Mouse (Mus musculus) heart, adult 2 months (tissue): ENCODE data around the gene Defb26.

Source experiments
- CTCF ChIP-seq: fragments of 200-600 bp; IDR thresholded peaks from 2 replicates; pipeline ENCODE4 v1.8.1; 2022; ENCODE audit warnings: antibody characterized with exemption, mild to moderate bottlenecking, moderate library complexity
- POLR2A ChIP-seq: fragments of 200-500 bp; IDR thresholded peaks from 2 replicates; pipeline ENCODE4 v1.6.1; 2011; ENCODE audit warnings: mild to moderate bottlenecking, low read depth, low read length, control low read depth; ENCODE audit not compliant: insufficient read depth

DNA sequence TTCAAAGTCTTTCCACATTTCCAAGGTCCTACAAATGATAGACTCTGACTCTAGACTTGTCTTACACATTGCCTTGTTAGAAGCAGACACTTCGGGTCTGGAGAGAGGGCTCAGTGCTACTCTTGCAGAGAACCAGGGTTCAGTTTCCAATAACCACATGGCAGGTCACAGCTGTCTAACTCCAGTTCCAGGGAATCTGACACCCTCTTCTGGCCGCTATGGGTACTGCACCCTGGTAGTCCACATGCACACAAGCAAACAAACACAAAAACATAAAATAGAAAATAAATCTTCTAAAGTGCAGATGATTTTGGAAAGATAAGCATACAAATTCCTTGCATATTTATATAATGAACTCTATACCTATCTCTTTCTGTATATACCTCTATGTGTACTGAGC lies 24.5 kb downstream of the Defb26 start:
- TF ChIP-seq CTCF (peak; percentile 35), POLR2A (no peak)
